Mouse (Mus musculus) thymus, adult 2 months (tissue): ENCODE results near the gene Bcl7b.

ENCODE experiments used
- CTCF ChIP-seq: fragments of 200-500 bp; IDR thresholded peaks from 2 replicates; pipeline ENCODE4 v1.5.1; 2012; ENCODE audit warnings: mild to moderate bottlenecking, control low read depth, low read length, moderate library complexity, borderline replicate concordance; ENCODE audit not compliant: control insufficient read depth, poor library complexity, insufficient read depth; ENCODE audit errors: extremely low read depth
- POLR2A ChIP-seq: fragments of 200-500 bp; IDR thresholded peaks from 2 replicates; pipeline ENCODE4 v1.6.1; 2012; ENCODE audit warnings: mild to moderate bottlenecking, low read length, control low read depth, moderate library complexity; ENCODE audit not compliant: control insufficient read depth, poor library complexity, insufficient read depth; ENCODE audit errors: extremely low read depth

DNA sequence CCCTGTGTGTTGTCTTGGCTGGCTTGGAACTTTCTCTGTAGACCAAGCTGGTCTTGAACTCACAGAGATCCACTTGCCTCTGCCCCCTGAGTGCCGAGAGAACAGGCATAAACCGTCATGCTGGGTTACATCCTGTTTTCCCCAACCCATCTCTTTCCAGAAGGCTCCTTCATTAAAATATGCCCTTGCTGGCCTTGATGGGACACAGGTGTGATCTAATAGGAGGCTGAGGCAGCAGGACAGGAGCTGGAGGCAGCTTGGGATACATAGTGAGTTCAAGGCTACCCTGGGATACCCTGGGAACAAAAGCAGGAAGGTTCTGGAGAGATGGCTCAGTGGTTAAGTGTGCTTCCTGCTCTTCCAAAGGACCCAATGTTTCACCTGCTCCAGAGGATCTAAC is 28.2 kb upstream of the Bcl7b start:
- TF ChIP-seq CTCF (no peak), POLR2A (no peak)
